Mouse (Mus musculus): ENCODE results near the gene Asap2. TPM values are rescaled to one million over a fixed set of nuclear protein-coding genes. Genes with fewer than 3 reads are reported as not detected.

The Asap2 gene
- total RNA-seq, 4 experiments from 2014 or later = 2.6 to 3.8 (median 3.0) TPM

- DNase-seq (ENCODE audit: low spot score in 2 of 2) = no peak
Measured at GRCm38 (mm10) chr12:21165891-21166342, 175.7 kb downstream of the Asap2 start.

- no peak for DNase-seq (ENCODE audit: low spot score in 2 of 2)
Measured at GRCm38 (mm10) chr12:21166884-21167575, 176.8 kb downstream of the Asap2 start.

GRCm38 (mm10) chr12:21167741-21168140 is 177.5 kb downstream of the Asap2 start:
- DNase-seq (ENCODE audit: low spot score in 2 of 2) = no peak

GRCm38 (mm10) chr12:21168149-21168548 is 177.9 kb downstream of the Asap2 start:
- no peak for DNase-seq (ENCODE audit: low spot score in 2 of 2)

- DNase-seq (ENCODE audit: low spot score in 2 of 2) = no peak
Measured at GRCm38 (mm10) chr12:21171776-21172490, 181.7 kb downstream of the Asap2 start.

GRCm38 (mm10) chr12:21173847-21174412 is 183.7 kb downstream of the Asap2 start:
- no peak for DNase-seq (ENCODE audit: low spot score in 2 of 2)

- DNase-seq (ENCODE audit: low spot score in 2 of 2) = no peak
Measured at GRCm38 (mm10) chr12:21176399-21176798, 186.1 kb downstream of the Asap2 start.

- no peak for DNase-seq (ENCODE audit: low spot score in 2 of 2)
Measured at GRCm38 (mm10) chr12:21177123-21177698, 187.0 kb downstream of the Asap2 start.

GRCm38 (mm10) chr12:21180091-21180490 is 189.8 kb downstream of the Asap2 start:
- DNase-seq (ENCODE audit: low spot score in 2 of 2) = no peak

- DNase-seq (ENCODE audit: low spot score in 2 of 2) = no peak
Measured at GRCm38 (mm10) chr12:21182786-21183185, 192.5 kb downstream of the Asap2 start.

GRCm38 (mm10) chr12:21183321-21183720 is 193.1 kb downstream of the Asap2 start:
- DNase-seq (ENCODE audit: low spot score in 2 of 2) = no peak

GRCm38 (mm10) chr12:21186145-21186544 is 195.9 kb downstream of the Asap2 start:
- DNase-seq (ENCODE audit: low spot score in 2 of 2) = no peak

GRCm38 (mm10) chr12:21188880-21189279 is 198.6 kb downstream of the Asap2 start:
- DNase-seq (ENCODE audit: low spot score in 2 of 2) = peak; percentile 33 to 43

- DNase-seq (ENCODE audit: low spot score in 2 of 2) = no peak
Measured at GRCm38 (mm10) chr12:21191546-21191945, 201.3 kb downstream of the Asap2 start.

GRCm38 (mm10) chr12:21195497-21195896 is 205.2 kb downstream of the Asap2 start:
- no peak for DNase-seq (ENCODE audit: low spot score in 2 of 2)

GRCm38 (mm10) chr12:21196420-21196819 is 206.2 kb downstream of the Asap2 start:
- DNase-seq (ENCODE audit: low spot score in 2 of 2) = no peak

- DNase-seq (ENCODE audit: low spot score in 2 of 2) = no peak
Measured at GRCm38 (mm10) chr12:21200613-21201012, 210.4 kb downstream of the Asap2 start.

- no peak for DNase-seq (ENCODE audit: low spot score in 2 of 2)
Measured at GRCm38 (mm10) chr12:21201485-21202269, 211.4 kb downstream of the Asap2 start.

- peak in 1 of 2 experiments; percentile 25 for DNase-seq (ENCODE audit: low spot score in 2 of 2)
Measured at GRCm38 (mm10) chr12:21204701-21205312, 214.5 kb downstream of the Asap2 start.

- DNase-seq (ENCODE audit: low spot score in 2 of 2) = no peak
Measured at GRCm38 (mm10) chr12:21205799-21206198, 215.5 kb downstream of the Asap2 start.

GRCm38 (mm10) chr12:21207422-21207821 is 217.2 kb downstream of the Asap2 start:
- no peak for DNase-seq (ENCODE audit: low spot score in 2 of 2)
